Mouse (Mus musculus) heart, postnatal 36 days (tissue): ENCODE measurements at regions not wholly inside any gene's neighbourhood (a gene's known extent, or its start where the extent isn't known, plus 50 kb on each side); places are given as distances from the start of the nearest gene placed in this dataset.
A peak's percentile ranks its signal among the peaks of the same experiment; 100 is the strongest.
"Not testable (repeated sequence)": the region's sequence is repeated elsewhere in the genome, so short reads cannot be mapped to it uniquely, and the experiment has no call there.

Experiments
- DNase-seq, 2 experiments: peaks; one replicate each; pipeline ENCODE4 v3.0.0; 2021 to 2022
- intact Hi-C: fragments of 180-260 bp; cut with DNase I; formaldehyde crosslinking; loops from one replicate; pipeline ENCODE4 v1.15.1; 2025

GRCm38 (mm10) chr15:84616880-84617279 is 52.5 kb upstream of the Prr5 start:
- intact Hi-C loops = not testable (repeated sequence)
- DNase-seq = peak; percentile 72 to 81

GRCm38 (mm10) chr15:84613536-84614527 is 55.6 kb upstream of the Prr5 start:
- intact Hi-C loops = loop anchor here (1.0 to 5.0 kb wide), 6 partner anchors 77 to 542 kb away; no protein-coding TSS in a partner anchor
- DNase-seq = peak; percentile 89 to 96

GRCm38 (mm10) chr15:84612961-84613360 is 55.3 kb upstream of the Rtl6 start:
- intact Hi-C loops = loop anchor here (5.0 kb wide), 2 partner anchors 496 to 541 kb away; no protein-coding TSS in a partner anchor
- DNase-seq = no peak

- intact Hi-C loops = loop anchor here (5.0 kb wide), 2 partner anchors 493 to 538 kb away; no protein-coding TSS in a partner anchor
These were observed 52.3 kb upstream of the Rtl6 start for GRCm38 (mm10) chr15:84609825-84610442.

DNA sequence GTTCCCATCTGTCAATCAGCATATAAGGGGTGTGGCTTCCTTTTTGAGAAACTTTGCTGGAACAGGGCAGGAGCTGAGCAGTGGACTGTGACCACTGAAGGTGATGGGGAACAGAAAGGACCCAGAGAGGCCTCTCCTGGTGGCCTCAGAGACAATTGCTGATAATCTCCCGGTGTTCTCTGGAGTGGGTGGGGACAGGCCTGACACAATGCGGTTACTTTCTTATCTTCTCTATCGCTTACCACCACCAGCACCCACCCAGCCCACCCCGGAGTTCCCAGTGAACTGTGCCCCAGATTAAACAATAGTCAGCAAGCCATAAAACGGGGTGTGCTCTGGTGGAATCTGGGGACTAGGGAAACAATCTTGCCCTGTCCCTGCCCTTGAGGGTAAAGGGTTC is 51.4 kb upstream of the Rtl6 start:
- no peak for DNase-seq
- intact Hi-C loops = no loop called here

More at GRCm38 (mm10) chr15:84609825-84610442, 52.3 kb upstream of the Rtl6 start:
- DNase-seq = no peak
